Mouse (Mus musculus) forebrain, embryonic 12.5 days (tissue): ENCODE data around the gene Ttc25. TPM values are rescaled to one million over a fixed set of nuclear protein-coding genes. Genes with fewer than 3 reads are reported as not detected.
"Not testable (repeated sequence)": the region's sequence is repeated elsewhere in the genome, so short reads cannot be mapped to it uniquely, and the experiment has no call there.

Source experiments
- ATAC-seq: fragments of 200-750 bp; cut with Nextera tagmentation; 2 replicates; pipeline ENCODE4 v1.8.0; 2017; ENCODE audit warnings: moderate TSS enrichment; ENCODE audit not compliant: low FRiP score
- H3K27ac ChIP-seq: fragments of 300-500 bp; sonication (generic); 2 replicates; pipeline ENCODE4 v1.5.1; 2016; ENCODE audit warnings: mild to moderate bottlenecking
- H3K27me3 ChIP-seq: fragments of 300-500 bp; sonication (generic); 2 replicates; pipeline ENCODE4 v1.6.1; 2016; ENCODE audit warnings: mild to moderate bottlenecking
- H3K36me3 ChIP-seq: fragments of 300-500 bp; sonication (generic); replicated peaks from 2 replicates; pipeline ENCODE4 v1.6.1; 2016; ENCODE audit warnings: mild to moderate bottlenecking
- H3K4me1 ChIP-seq: fragments of 300-500 bp; sonication (generic); 2 replicates; pipeline ENCODE4 v1.6.1; 2016
- H3K4me2 ChIP-seq: fragments of 300-500 bp; sonication (generic); 2 replicates; pipeline ENCODE4 v1.6.1; 2016; ENCODE audit warnings: mild to moderate bottlenecking, moderate library complexity
- H3K4me3 ChIP-seq: fragments of 300-500 bp; sonication (generic); replicated peaks from 2 replicates; pipeline ENCODE4 v1.5.1; 2016; ENCODE audit warnings: mild to moderate bottlenecking
- H3K9ac ChIP-seq: fragments of 300-500 bp; sonication (generic); 2 replicates; pipeline ENCODE4 v1.6.1; 2016; ENCODE audit warnings: mild to moderate bottlenecking
- H3K9me3 ChIP-seq: fragments of 300-500 bp; sonication (generic); 2 replicates; pipeline ENCODE4 v1.6.1; 2016
- WGBS: fragments of 180-500 bp; shearing (Covaris S2); methylation state at CpG from one replicate; pipeline ENCODE4 v1.1.7; 2016; 5-methylcytosine and 5-hydroxymethylcytosine counted together
- polyA plus RNA-seq: library from polyadenylated mRNA; unstranded; fragments of >200 nt; fragmentation: Nextera tagmentation; extraction: Ambion mirVana; gene quantifications from 2 replicates; pipeline ENCODE4 v1.2.1, GENCODE M21; 2016

Gene Ttc25
- polyA plus RNA-seq, 1 experiment from 2014 or later, result 2.1 TPM

- H3K36me3 ChIP-seq, H3K9me3 ChIP-seq, H3K4me3 ChIP-seq, H3K27ac ChIP-seq, H3K4me1 ChIP-seq, H3K9ac ChIP-seq, H3K4me2 ChIP-seq, ATAC-seq: not testable (repeated sequence)
- 85% methylated on average over 6 of the region's 6 CpGs for WGBS
- peaks cover 45% of the 10 kb centered on the region; the same call in 1 of the 2 replicates for H3K27me3 ChIP-seq
These were observed 10.6 kb upstream of the Ttc25 start for GRCm38 (mm10) chr11:100534821-100535220.

- peaks cover 48% of the 10 kb centered on the region; the same call in 1 of the 2 replicates for H3K27me3 ChIP-seq
- no peaks in the 10 kb centered on the region for H3K36me3 ChIP-seq
- no peaks in the 10 kb centered on the region for H3K9me3 ChIP-seq
- no peak overlapping the region for H3K9ac ChIP-seq
- H3K4me2 ChIP-seq, result no peak overlapping the region
- H3K27ac ChIP-seq, result no peak overlapping the region
- no peak overlapping the region for H3K4me3 ChIP-seq
- 91% methylated on average over 1 of the region's 1 CpGs for WGBS
- ATAC-seq, result no peak
- no peaks in the 10 kb centered on the region for H3K4me1 ChIP-seq
These were observed 9.4 kb upstream of the Ttc25 start for GRCm38 (mm10) chr11:100535996-100536395.

- Histone ChIP-seq H3K9ac (no peak overlapping the region), H3K27me3 (peaks cover 50% of the 10 kb centered on the region; the same call in 1 of the 2 replicates), H3K4me1 (no peaks in the 10 kb centered on the region), H3K9me3 (no peaks in the 10 kb centered on the region), H3K4me2 (no peak overlapping the region), H3K4me3 (no peak overlapping the region), H3K27ac (no peak overlapping the region), H3K36me3 (no peaks in the 10 kb centered on the region)
- ATAC-seq, result no peak
These were observed 8.9 kb upstream of the Ttc25 start for GRCm38 (mm10) chr11:100536466-100536865.

DNA sequence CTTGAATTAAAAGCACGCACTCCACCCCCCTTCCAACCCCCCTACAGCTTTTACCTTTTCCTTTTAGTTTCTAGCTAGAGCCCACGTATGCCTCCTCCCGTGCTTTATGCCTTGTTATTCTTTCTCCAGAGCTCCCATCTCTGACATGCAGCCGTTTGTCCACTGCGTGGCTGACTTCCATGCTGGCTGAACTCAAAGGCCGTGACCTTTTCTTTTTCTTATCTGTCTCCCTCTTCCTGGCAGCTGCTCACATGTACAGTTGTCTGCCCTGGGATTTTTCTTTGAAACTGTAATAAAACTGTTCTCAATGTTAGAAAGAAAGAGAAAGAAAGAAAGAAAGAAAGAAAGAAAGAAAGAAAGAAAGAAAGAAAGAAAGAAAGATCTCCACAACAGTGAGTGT is 4.4 kb upstream of the Ttc25 start:
- no peak overlapping the region for H3K4me3 ChIP-seq
- no peak for ATAC-seq
- peaks cover 9% of the 10 kb centered on the region for H3K4me1 ChIP-seq
- H3K27ac ChIP-seq, result no peak overlapping the region
- H3K36me3 ChIP-seq, result no peaks in the 10 kb centered on the region
- peaks cover 25% of the 10 kb centered on the region; the same call in 1 of the 2 replicates for H3K27me3 ChIP-seq
- WGBS, result 67% methylated on average over 6 of the region's 6 CpGs
- no peak overlapping the region for H3K9ac ChIP-seq
- H3K4me2 ChIP-seq, result no peak overlapping the region
- no peaks in the 10 kb centered on the region for H3K9me3 ChIP-seq

GRCm38 (mm10) chr11:100541577-100541976 is 3.8 kb upstream of the Ttc25 start:
- Histone ChIP-seq H3K4me3 (no peak overlapping the region), H3K9me3 (no peaks in the 10 kb centered on the region), H3K36me3 (no peaks in the 10 kb centered on the region), H3K27ac (no peak overlapping the region), H3K9ac (no peak overlapping the region), H3K27me3 (peaks cover 22% of the 10 kb centered on the region; the same call in 1 of the 2 replicates), H3K4me1 (peaks cover 12% of the 10 kb centered on the region), H3K4me2 (no peak overlapping the region)
- ATAC-seq, result no peak
- 93% methylated on average over 2 of the region's 2 CpGs for WGBS

DNA sequence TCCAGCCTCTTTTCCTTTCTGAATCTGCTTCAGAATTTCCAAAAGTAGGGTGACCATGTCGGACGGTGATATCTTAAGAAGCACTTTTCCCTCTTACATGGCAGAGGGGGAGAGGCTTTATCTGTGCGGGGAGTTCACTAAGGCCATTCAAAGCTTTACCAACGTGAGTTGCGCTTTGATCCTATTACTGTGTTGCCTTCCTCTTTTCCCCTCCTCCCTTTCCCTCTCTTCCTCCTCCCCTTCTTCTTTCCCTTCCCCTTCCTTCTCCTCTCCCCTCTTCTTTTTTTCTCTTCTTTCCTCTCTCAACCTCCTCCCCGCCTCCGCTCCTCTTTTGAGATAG is 309 bp downstream of the Ttc25 start:
- no peak; the same call in 1 of the 2 replicates for ATAC-seq
- H3K27me3 ChIP-seq, result peaks cover 21% of the 10 kb centered on the region; the same call in 1 of the 2 replicates
- H3K9me3 ChIP-seq, result no peaks in the 10 kb centered on the region
- peaks cover 12% of the 10 kb centered on the region for H3K4me1 ChIP-seq
- WGBS, result 26% methylated on average over 7 of the region's 7 CpGs
- peak overlapping the region; percentile 46 for H3K4me3 ChIP-seq
- peak overlapping the region; percentile 67 for H3K4me2 ChIP-seq
- peak overlapping the region; percentile 50 for H3K9ac ChIP-seq
- H3K27ac ChIP-seq, result peak overlapping the region; percentile 64
- H3K36me3 ChIP-seq, result no peaks in the 10 kb centered on the region

DNA sequence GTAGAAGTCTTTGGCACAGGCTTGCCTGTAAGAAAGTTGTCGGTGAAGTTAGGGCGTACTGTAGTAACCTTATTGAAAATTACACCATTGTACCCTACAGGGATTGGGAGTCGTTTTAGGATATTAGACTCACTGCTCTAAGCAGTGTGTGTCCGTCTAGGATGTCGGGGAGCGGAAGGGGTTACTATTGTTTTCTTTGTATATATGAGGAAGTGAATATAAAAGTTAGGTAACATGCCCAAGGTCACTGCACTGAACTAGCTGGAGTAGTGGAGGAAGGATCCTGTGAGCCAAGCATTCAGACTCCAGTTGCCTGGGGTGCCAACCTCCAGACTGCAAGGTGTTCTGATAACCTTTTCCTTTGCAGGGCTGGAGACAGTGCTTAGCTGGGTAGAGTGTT is 1.5 kb downstream of the Ttc25 start:
- no peak overlapping the region for H3K4me2 ChIP-seq
- WGBS, result 89% methylated on average over 6 of the region's 6 CpGs
- peaks cover 12% of the 10 kb centered on the region for H3K4me1 ChIP-seq
- no peaks in the 10 kb centered on the region for H3K9me3 ChIP-seq
- H3K27ac ChIP-seq, result no peak overlapping the region
- peaks cover 12% of the 10 kb centered on the region; the same call in 1 of the 2 replicates for H3K27me3 ChIP-seq
- H3K9ac ChIP-seq, result no peak overlapping the region
- no peak for ATAC-seq
- no peak overlapping the region for H3K4me3 ChIP-seq
- H3K36me3 ChIP-seq, result no peaks in the 10 kb centered on the region

DNA sequence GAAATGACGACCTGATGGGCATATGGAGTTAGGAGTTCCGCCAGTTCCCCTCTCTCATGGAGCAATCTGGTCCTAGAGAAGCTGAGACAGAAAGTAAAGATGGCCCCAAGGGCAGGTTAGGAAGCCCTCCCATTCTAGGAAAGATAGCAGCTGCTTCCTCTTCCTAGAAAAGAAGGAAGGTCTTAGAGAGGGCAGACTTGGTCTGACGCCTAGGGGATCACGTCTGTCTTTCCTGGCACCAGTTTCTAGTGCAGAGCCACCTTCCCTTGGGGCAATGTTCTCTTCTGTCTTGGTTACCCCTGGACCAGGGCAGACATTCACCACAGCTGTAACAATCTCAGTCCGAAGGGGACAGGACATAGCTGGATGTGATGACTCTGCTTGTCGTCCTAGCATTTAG is 2.7 kb downstream of the Ttc25 start:
- no peak overlapping the region for H3K27ac ChIP-seq
- no peak overlapping the region for H3K4me2 ChIP-seq
- no peaks in the 10 kb centered on the region for H3K9me3 ChIP-seq
- peaks cover 12% of the 10 kb centered on the region for H3K4me1 ChIP-seq
- 84% methylated on average over 6 of the region's 6 CpGs for WGBS
- H3K36me3 ChIP-seq, result no peaks in the 10 kb centered on the region
- 0 out of 2 replicates have a peak, but pooled peaks cover 9% of the 10 kb centered on the region for H3K27me3 ChIP-seq
- no peak overlapping the region for H3K4me3 ChIP-seq
- H3K9ac ChIP-seq, result no peak overlapping the region
- no peak for ATAC-seq

DNA sequence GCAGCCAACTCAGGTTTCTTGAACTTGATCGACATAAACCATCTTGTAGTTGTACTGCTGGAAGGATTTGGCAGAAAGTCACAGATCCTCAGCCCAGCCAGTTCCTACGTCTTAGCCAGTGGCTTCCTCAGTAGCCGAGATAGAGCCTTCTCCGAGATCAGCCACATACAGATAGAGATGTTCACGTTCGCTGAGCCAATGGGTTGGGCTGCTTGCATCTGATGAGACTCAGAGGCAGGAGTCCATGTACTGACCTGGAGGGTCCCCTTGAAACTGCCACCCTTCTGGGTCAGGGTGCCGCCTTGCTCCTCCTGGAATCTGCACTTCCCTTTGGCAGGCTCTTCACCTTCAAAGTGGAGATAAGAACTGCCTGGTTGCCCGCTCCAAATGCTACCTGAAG is 4.1 kb downstream of the Ttc25 start:
- H3K36me3 ChIP-seq, result no peaks in the 10 kb centered on the region
- no peak overlapping the region for H3K4me3 ChIP-seq
- 0 out of 2 replicates have a peak, but pooled peaks cover 9% of the 10 kb centered on the region for H3K27me3 ChIP-seq
- 88% methylated on average over 8 of the region's 8 CpGs for WGBS
- peaks cover 12% of the 10 kb centered on the region for H3K4me1 ChIP-seq
- no peak overlapping the region for H3K27ac ChIP-seq
- no peak overlapping the region for H3K9ac ChIP-seq
- no peak overlapping the region for H3K4me2 ChIP-seq
- H3K9me3 ChIP-seq, result no peaks in the 10 kb centered on the region
- ATAC-seq, result no peak

- H3K9ac ChIP-seq, result no peak overlapping the region
- no peaks in the 10 kb centered on the region for H3K9me3 ChIP-seq
- WGBS, result 82% methylated on average over 6 of the region's 6 CpGs
- H3K4me3 ChIP-seq, result no peak overlapping the region
- H3K27me3 ChIP-seq, result 0 out of 2 replicates have a peak, but pooled peaks cover 9% of the 10 kb centered on the region
- no peak overlapping the region for H3K4me2 ChIP-seq
- no peaks in the 10 kb centered on the region for H3K36me3 ChIP-seq
- no peak overlapping the region for H3K27ac ChIP-seq
- no peak for ATAC-seq
- peaks cover 8% of the 10 kb centered on the region for H3K4me1 ChIP-seq
These were observed 4.7 kb downstream of the Ttc25 start for GRCm38 (mm10) chr11:100550101-100550500.

DNA sequence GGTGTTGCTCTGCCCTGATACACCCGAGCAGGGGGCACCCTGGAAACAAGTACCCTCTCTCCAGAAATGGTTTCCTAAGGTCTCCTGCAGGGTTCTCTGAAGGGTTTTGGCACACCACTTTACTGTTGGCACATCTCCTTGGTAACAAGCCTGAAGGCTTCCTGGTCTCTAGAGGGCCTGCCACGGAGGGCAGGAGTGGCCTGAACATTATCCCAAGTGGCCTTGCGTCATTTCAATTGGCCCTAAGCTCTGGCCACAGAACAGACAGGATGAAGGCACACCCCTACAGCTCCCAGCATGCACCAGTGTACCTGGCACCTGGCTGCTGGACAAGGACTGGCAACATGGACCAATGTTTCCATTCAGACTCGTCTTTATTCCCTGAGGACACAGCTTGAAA is 7.4 kb downstream of the Ttc25 start:
- Histone ChIP-seq H3K9me3 (no peaks in the 10 kb centered on the region), H3K4me1 (peaks cover 5% of the 10 kb centered on the region), H3K36me3 (no peaks in the 10 kb centered on the region), H3K4me3 (no peak overlapping the region), H3K4me2 (no peak overlapping the region), H3K27me3 (0 out of 2 replicates have a peak, but pooled peaks cover 8% of the 10 kb centered on the region), H3K27ac (no peak overlapping the region), H3K9ac (no peak overlapping the region)
- 79% methylated on average over 4 of the region's 4 CpGs for WGBS
- ATAC-seq, result no peak

DNA sequence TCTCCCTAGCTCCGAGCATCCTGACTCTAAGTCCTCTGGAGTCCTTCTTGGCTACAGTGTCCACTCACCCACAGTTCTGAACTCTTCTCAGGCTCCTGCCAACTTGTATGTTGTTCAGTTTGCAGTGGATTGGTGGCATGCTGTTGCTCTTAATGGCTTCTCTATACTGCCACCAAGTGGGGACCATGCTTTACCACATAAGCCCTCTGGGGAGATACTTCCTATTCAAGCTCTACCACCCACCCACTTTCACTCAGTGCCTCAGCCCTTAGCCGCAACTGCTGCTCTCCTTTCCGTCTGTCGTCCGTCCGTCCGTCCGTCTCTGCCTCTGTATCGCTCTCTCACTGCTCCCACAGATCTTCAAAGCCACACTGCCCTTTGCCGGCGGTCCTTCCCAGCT is 10.2 kb downstream of the Ttc25 start:
- WGBS, result 21% methylated on average over 11 of the region's 11 CpGs
- no peak overlapping the region for H3K4me3 ChIP-seq
- H3K9ac ChIP-seq, result peak overlapping the region; percentile 8; the same call in 1 of the 2 replicates
- no peaks in the 10 kb centered on the region for H3K36me3 ChIP-seq
- H3K4me1 ChIP-seq, result peaks cover 5% of the 10 kb centered on the region
- peak overlapping the region; percentile 29 for H3K4me2 ChIP-seq
- peak; percentile 51; the same call in 1 of the 2 replicates for ATAC-seq
- H3K27ac ChIP-seq, result no peak overlapping the region
- H3K9me3 ChIP-seq, result no peaks in the 10 kb centered on the region
- H3K27me3 ChIP-seq, result no peaks in the 10 kb centered on the region

- no peak overlapping the region for H3K4me3 ChIP-seq
- ATAC-seq, result no peak
- 68% methylated on average over 3 of the region's 3 CpGs for WGBS
- H3K27ac ChIP-seq, result no peak overlapping the region
- no peak overlapping the region for H3K4me2 ChIP-seq
- H3K36me3 ChIP-seq, result no peaks in the 10 kb centered on the region
- no peak overlapping the region for H3K9ac ChIP-seq
- H3K27me3 ChIP-seq, result no peaks in the 10 kb centered on the region
- peaks cover 5% of the 10 kb centered on the region for H3K4me1 ChIP-seq
- H3K9me3 ChIP-seq, result no peaks in the 10 kb centered on the region
These were observed 12.2 kb downstream of the Ttc25 start for GRCm38 (mm10) chr11:100557563-100557962.
